Mouse (Mus musculus) C2C12 (cell line): ENCODE data around the gene Igdcc3.

Source experiments
- CEBPB ChIP-seq: IDR thresholded peaks from one replicate; pipeline ENCODE4 v1.6.1; 2011; ENCODE audit warnings: low read depth, mild to moderate bottlenecking, control low read depth, moderate library complexity
- CTCF ChIP-seq: IDR thresholded peaks from one replicate; pipeline ENCODE4 v1.5.1; 2011; ENCODE audit not compliant: control insufficient read depth, insufficient read depth, insufficient read length
- MAX ChIP-seq: IDR thresholded peaks from one replicate; pipeline ENCODE4 v1.6.1; 2011; ENCODE audit warnings: mild to moderate bottlenecking, control low read depth

- no peak for TF ChIP-seq MAX
- no peak for TF ChIP-seq CTCF
- TF ChIP-seq CEBPB = no peak
Measured at GRCm38 (mm10) chr9:65168952-65169351, 28.0 kb downstream of the Igdcc3 start.
